Mouse (Mus musculus) ES-E14 (cell line): ENCODE results near the gene Col24a1. TPM values are rescaled to one million over a fixed set of nuclear protein-coding genes. Genes with fewer than 3 reads are reported as not detected.
A peak's percentile ranks its signal among the peaks of the same experiment; 100 is the strongest.

Experiments
- DNase-seq: peaks from one replicate; pipeline ENCODE4 v3.0.0-alpha.2; 2013; ENCODE audit warnings: low read depth, low spot score
- H3K27ac ChIP-seq: 2 replicates; pipeline ENCODE4 v1.5.1; 2012; ENCODE audit warnings: low read depth, mild to moderate bottlenecking, low read length, moderate library complexity, mixed read lengths; ENCODE audit not compliant: poor library complexity, insufficient read depth, severe bottlenecking
- H3K36me3 ChIP-seq: 2 replicates; pipeline ENCODE4 v1.6.1; 2012; ENCODE audit warnings: mild to moderate bottlenecking, low read length, moderate library complexity, mixed read lengths; ENCODE audit not compliant: control insufficient read depth, poor library complexity, insufficient read depth, severe bottlenecking
- H3K4me1 ChIP-seq, 2 experiments: fragments of 150-350 bp in 1 of 2; sonication (generic) in 1 of 2; 2 replicates each; pipeline ENCODE4 v1.6.1; 2012; ENCODE audit warnings: low read length in 2 of 2, mild to moderate bottlenecking in 1 of 2, mixed read lengths in 1 of 2; ENCODE audit not compliant: control insufficient read depth in 2 of 2, insufficient read depth in 2 of 2, poor library complexity in 1 of 2
- H3K4me3 ChIP-seq, 2 experiments: fragments of 150-350 bp in 1 of 2; sonication (generic) in 1 of 2; 2 replicates each; pipeline ENCODE4 v1.5.1; 2012; ENCODE audit warnings: low read length in 2 of 2, low read depth in 1 of 2, mild to moderate bottlenecking in 1 of 2, mixed read lengths in 1 of 2; ENCODE audit not compliant: insufficient read depth in 1 of 2, poor library complexity in 1 of 2, severe bottlenecking in 1 of 2
- H3K9ac ChIP-seq: 2 replicates; pipeline ENCODE4 v1.6.1; 2012; ENCODE audit warnings: low read depth, mild to moderate bottlenecking, low read length, mixed read lengths; ENCODE audit not compliant: poor library complexity, insufficient read depth, severe bottlenecking
- H3K9me3 ChIP-seq: fragments of 150-350 bp; sonication (generic); 2 replicates; pipeline ENCODE4 v1.6.1; 2012; ENCODE audit warnings: low read depth, mild to moderate bottlenecking, low read length; ENCODE audit not compliant: control insufficient read depth, insufficient read depth
- CHD2 ChIP-seq: IDR thresholded peaks from 2 replicates; pipeline ENCODE4 v1.6.1; 2014; ENCODE audit warnings: mild to moderate bottlenecking, low read depth, low read length, inconsistent platforms
- HCFC1 ChIP-seq: IDR thresholded peaks from 2 replicates; pipeline ENCODE4 v1.6.1; 2012; ENCODE audit warnings: low read length, inconsistent platforms, borderline replicate concordance; ENCODE audit not compliant: insufficient read depth
- MAFK ChIP-seq: IDR thresholded peaks from 2 replicates; pipeline ENCODE4 v1.6.1; 2014; ENCODE audit warnings: mild to moderate bottlenecking, low read depth, low read length, inconsistent platforms; ENCODE audit not compliant: insufficient read depth
- ZC3H11A ChIP-seq: IDR thresholded peaks from 2 replicates; pipeline ENCODE4 v1.6.1; 2012; ENCODE audit warnings: low read depth, mild to moderate bottlenecking, inconsistent platforms, low read length, borderline replicate concordance
- ZNF384 ChIP-seq: IDR thresholded peaks from 2 replicates; pipeline ENCODE4 v1.6.1; 2012; ENCODE audit warnings: low read depth, low read length, inconsistent platforms
- in situ Hi-C, 2 experiments: fragments of 600-800 bp; cut with MboI; formaldehyde crosslinking; loops; one replicate each; pipeline ENCODE4 v1.15.1; 2025; ENCODE audit warnings: low sequenced_read_pairs in 2 of 2, inconsistent platforms in 1 of 2; ENCODE audit not compliant: unreplicated experiment in 2 of 2
- total RNA-seq: library from RNA; depleted of rRNA; stranded (reverse); fragments of 300-350 nt; gene quantifications from 2 replicates; pipeline ENCODE4 v1.2.3, GENCODE M21; 2012

Col24a1 gene
- total RNA-seq, 1 experiment, result 0.09 TPM

DNA sequence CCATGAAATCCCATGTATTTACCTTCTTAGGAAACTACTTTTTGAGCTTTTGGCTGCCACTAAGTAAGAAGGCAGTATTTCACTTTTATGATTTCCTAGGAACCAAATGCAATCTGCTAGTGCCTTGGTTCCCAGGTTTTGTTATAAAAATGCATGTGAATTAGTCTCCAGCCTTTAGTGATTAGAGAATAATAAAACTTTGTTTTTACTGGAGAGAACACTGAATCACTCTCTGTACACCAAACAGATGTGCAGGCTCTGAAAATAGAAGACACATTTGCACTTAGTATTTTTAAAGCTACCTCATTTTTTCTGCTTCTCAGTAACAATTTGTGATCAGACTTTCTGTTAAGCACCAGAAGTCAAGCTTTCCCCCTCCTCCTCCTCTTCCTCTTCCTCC lies 94.2 kb downstream of the Col24a1 start:
- H3K9ac ChIP-seq, result no peak overlapping the region
- no peaks in the 10 kb centered on the region for H3K4me1 ChIP-seq
- no peak overlapping the region for H3K4me3 ChIP-seq
- no peaks in the 10 kb centered on the region for H3K9me3 ChIP-seq
- in situ Hi-C loops, result no loop called here
- no peak overlapping the region for H3K27ac ChIP-seq
- TF ChIP-seq CHD2 (no peak), HCFC1 (no peak), ZC3H11A (no peak), MAFK (no peak), ZNF384 (no peak)
- no peaks in the 10 kb centered on the region for H3K36me3 ChIP-seq
- DNase-seq, result no peak

DNA sequence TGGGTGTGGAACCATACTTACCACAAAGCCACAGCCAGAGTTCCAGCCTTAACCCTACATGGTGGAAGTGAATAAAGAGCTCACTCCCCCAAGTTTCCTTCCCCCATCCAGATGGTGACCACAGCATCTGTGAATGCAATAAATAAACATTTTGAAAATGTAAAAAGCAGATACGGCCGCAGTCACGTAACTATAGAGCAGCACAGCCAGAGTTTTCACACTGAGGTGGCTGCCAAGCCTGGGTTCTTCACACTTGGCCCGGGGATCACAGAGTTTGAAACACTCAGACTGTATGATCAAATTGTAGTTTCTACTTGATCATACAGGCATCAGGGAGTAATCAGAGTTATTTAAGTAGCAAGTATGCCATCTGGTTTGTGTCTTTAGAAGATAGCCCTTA lies 98.4 kb downstream of the Col24a1 start:
- H3K4me3 ChIP-seq, result no peak overlapping the region
- H3K9ac ChIP-seq, result no peak overlapping the region
- H3K36me3 ChIP-seq, result no peaks in the 10 kb centered on the region
- no peak overlapping the region for H3K27ac ChIP-seq
- no peak for DNase-seq
- no peaks in the 10 kb centered on the region for H3K9me3 ChIP-seq
- no peaks in the 10 kb centered on the region for H3K4me1 ChIP-seq
- in situ Hi-C loops, result no loop called here
- TF ChIP-seq CHD2 (no peak), HCFC1 (no peak), ZNF384 (no peak)

DNA sequence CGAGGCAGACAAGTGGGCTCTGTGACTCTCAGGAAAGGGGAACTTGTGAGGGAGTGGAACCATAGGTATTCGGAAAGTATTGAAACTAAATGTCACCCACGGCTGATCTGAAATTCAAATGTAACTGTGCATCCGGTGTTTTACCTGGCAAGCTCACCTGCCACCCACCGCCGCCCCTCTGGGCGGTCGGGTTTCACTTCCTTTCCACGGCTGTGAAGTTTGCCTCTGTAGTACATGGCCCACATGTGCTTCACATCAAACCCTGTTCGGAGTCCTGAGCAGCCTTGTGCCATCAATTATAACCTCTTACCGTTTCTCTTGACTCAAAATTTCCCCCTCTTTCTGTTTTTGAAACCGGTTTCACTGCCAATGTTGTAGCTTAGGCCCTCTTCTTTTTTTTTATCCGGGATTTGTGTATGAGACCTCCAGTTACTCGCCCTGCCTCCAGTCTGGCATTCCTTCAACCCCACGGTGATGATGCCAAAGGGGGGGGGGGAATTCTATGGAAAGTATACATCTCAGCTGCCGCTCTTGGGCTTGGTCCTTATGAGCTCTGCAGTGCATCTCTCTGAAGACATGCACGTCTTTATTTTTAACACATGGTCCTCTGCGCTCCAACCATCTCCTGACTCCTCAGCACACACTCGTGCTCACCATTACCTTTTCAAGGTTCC lies 99.9 kb downstream of the Col24a1 start:
- no peaks in the 10 kb centered on the region for H3K9me3 ChIP-seq
- no peak for DNase-seq
- in situ Hi-C loops, result no loop called here
- H3K4me3 ChIP-seq, result peak overlapping the region in 1 of 2 experiments; percentile 30; a peak in 1 of 4 replicates
- H3K4me1 ChIP-seq, result no peaks in the 10 kb centered on the region
- no peak overlapping the region for H3K9ac ChIP-seq
- no peaks in the 10 kb centered on the region for H3K36me3 ChIP-seq
- H3K27ac ChIP-seq, result no peak overlapping the region
- TF ChIP-seq ZC3H11A, result no peak
- no peak for TF ChIP-seq ZNF384
- no peak for TF ChIP-seq CHD2
- TF ChIP-seq MAFK, result no peak
- no peak for TF ChIP-seq HCFC1

DNA sequence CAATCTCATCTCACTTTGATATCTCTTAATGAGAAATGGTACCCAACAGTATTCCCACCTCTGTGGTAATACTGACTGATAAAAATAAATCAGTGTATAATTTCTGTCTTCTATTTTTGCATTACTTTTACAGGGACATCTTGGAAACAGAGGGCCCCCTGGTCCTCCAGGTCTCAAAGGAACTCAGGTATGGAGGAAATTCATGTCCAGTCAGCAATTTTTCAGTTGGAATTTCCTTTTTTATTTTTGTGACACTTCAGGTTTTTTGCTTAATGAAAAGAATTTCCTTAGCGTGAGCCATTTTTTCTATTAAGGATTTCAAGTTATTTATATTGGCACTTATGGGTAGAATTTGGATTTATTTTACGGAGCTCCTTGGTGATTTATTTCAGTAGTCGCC lies 106.9 kb downstream of the Col24a1 start:
- in situ Hi-C loops, result no loop called here
- H3K36me3 ChIP-seq, result no peaks in the 10 kb centered on the region
- no peak for DNase-seq
- no peaks in the 10 kb centered on the region for H3K4me1 ChIP-seq
- no peaks in the 10 kb centered on the region for H3K9me3 ChIP-seq
- no peak overlapping the region for H3K27ac ChIP-seq
- TF ChIP-seq CHD2 (no peak), MAFK (peak; percentile 70; the same call in 1 of the 2 replicates), ZC3H11A (no peak), HCFC1 (no peak), ZNF384 (no peak)
- no peak overlapping the region for H3K9ac ChIP-seq
- no peak overlapping the region for H3K4me3 ChIP-seq

DNA sequence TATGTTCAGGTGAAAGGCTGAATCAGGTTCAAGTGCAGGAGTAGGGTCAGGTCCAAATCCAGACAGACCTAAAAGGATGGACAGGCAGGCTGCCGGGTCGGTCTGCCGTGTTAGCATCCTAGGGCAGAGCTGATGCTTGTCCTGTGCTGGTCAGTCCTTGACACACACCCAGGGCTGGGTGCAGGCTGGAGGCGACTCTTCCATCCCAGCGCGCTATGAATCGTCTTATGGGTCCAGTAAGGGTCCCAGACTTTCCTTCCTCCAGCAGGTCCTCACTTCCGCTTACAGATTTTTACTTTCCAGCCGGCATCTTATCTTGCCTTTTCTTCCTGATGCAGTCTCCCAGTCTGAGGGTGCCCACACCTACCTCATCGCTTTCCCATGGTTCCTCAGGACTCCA lies 110.0 kb downstream of the Col24a1 start:
- in situ Hi-C loops, result loop anchor here (25.0 kb wide), 2 partner anchors 510 to 785 kb away; partner anchors contain the start of gene Bcl10 (in 1 of the 2)
- Histone ChIP-seq H3K4me3 (no peak overlapping the region), H3K4me1 (no peaks in the 10 kb centered on the region), H3K27ac (no peak overlapping the region), H3K9me3 (no peaks in the 10 kb centered on the region), H3K9ac (no peak overlapping the region), H3K36me3 (no peaks in the 10 kb centered on the region)
- TF ChIP-seq CHD2, result no peak
- no peak for TF ChIP-seq MAFK
- no peak for TF ChIP-seq ZNF384
- no peak for TF ChIP-seq ZC3H11A
- TF ChIP-seq HCFC1, result no peak
- DNase-seq, result no peak
